Mouse (Mus musculus) stomach, postnatal 0 days (tissue): ENCODE measurements around the gene Tpst1. TPM values are rescaled to one million over a fixed set of nuclear protein-coding genes. Genes with fewer than 3 reads are reported as not detected.

ENCODE experiments used
- ATAC-seq: fragments of 200-750 bp; cut with Nextera tagmentation; 2 replicates; pipeline ENCODE4 v1.8.0; 2017; ENCODE audit not compliant: low FRiP score, low TSS enrichment
- DNase-seq: peaks from one replicate; pipeline ENCODE4 v3.0.0-alpha.2; 2016; ENCODE audit warnings: low spot score
- H3K27ac ChIP-seq: fragments of 300-500 bp; sonication (generic); replicated peaks from 2 replicates; pipeline ENCODE4 v1.5.1; 2014; ENCODE audit warnings: mild to moderate bottlenecking, control low read depth
- H3K27me3 ChIP-seq: fragments of 300-500 bp; sonication (generic); 2 replicates; pipeline ENCODE4 v1.6.1; 2014; ENCODE audit warnings: low read length; ENCODE audit not compliant: control insufficient read depth, insufficient read depth
- H3K36me3 ChIP-seq: fragments of 300-500 bp; sonication (generic); 2 replicates; pipeline ENCODE4 v1.6.1; 2014; ENCODE audit warnings: low read length, mixed read lengths; ENCODE audit not compliant: control insufficient read depth, insufficient read depth
- H3K4me1 ChIP-seq: fragments of 300-500 bp; sonication (generic); replicated peaks from 2 replicates; pipeline ENCODE4 v1.6.1; 2014; ENCODE audit warnings: antibody characterized with exemption; ENCODE audit not compliant: control insufficient read depth, insufficient read depth
- H3K4me2 ChIP-seq: fragments of 300-500 bp; sonication (generic); replicated peaks from 2 replicates; pipeline ENCODE4 v1.6.1; 2014; ENCODE audit warnings: low read depth, mild to moderate bottlenecking, control low read depth, moderate library complexity
- H3K4me3 ChIP-seq: fragments of 300-500 bp; sonication (generic); 2 replicates; pipeline ENCODE4 v1.5.1; 2014; ENCODE audit warnings: low read depth, low read length, control low read depth
- H3K9ac ChIP-seq: fragments of 300-500 bp; sonication (generic); 2 replicates; pipeline ENCODE4 v1.6.1; 2014; ENCODE audit warnings: mild to moderate bottlenecking, low read length, control low read depth, mixed read lengths
- H3K9me3 ChIP-seq: fragments of 300-500 bp; sonication (generic); 2 replicates; pipeline ENCODE4 v1.6.1; 2016; ENCODE audit warnings: low read length; ENCODE audit not compliant: control insufficient read depth
- CTCF ChIP-seq: IDR thresholded peaks from 2 replicates; pipeline ENCODE4 v1.5.1; 2016; ENCODE audit warnings: antibody characterized with exemption, low read depth, mild to moderate bottlenecking, moderate library complexity
- EP300 ChIP-seq: optimal IDR thresholded peaks from 2 replicates; pipeline ENCODE3; 2016; ENCODE audit warnings: antibody characterized with exemption
- WGBS: fragments of 180-500 bp; shearing (Covaris S2); extraction: QIAGEN DNeasy Blood & Tissue Kit; methylation state at CpG from one replicate; pipeline ENCODE4 v1.1.7; 2014; 5-methylcytosine and 5-hydroxymethylcytosine counted together
- polyA plus RNA-seq: library from polyadenylated mRNA; unstranded; fragments of >200 nt; fragmentation: Nextera tagmentation; extraction: Ambion mirVana; gene quantifications from 2 replicates; pipeline ENCODE4 v1.2.1, GENCODE M21; 2015

Tpst1 gene
- polyA plus RNA-seq, 1 experiment from 2014 or later, result 44.5 TPM

GRCm38 (mm10) chr5:130117932-130118331, 44.8 kb downstream of the Tpst1 start:
- Histone ChIP-seq H3K4me3 (no peak overlapping the region), H3K27ac (0 out of 2 replicates have a peak overlapping the region, but pooled peaks have one; percentile 2), H3K27me3 (no peaks in the 10 kb centered on the region), H3K4me2 (no peak overlapping the region), H3K9me3 (no peaks in the 10 kb centered on the region), H3K9ac (no peak overlapping the region), H3K4me1 (peaks cover 3% of the 10 kb centered on the region; the same call in 1 of the 2 replicates), H3K36me3 (no peaks in the 10 kb centered on the region)
- ATAC-seq (no peak), DNase-seq (no peak)
- no peak for TF ChIP-seq EP300
- TF ChIP-seq CTCF, result no peak
- 52% methylated on average over 6 of the region's 6 CpGs for WGBS

- 44% methylated on average over 3 of the region's 3 CpGs for WGBS
- Histone ChIP-seq H3K36me3 (no peaks in the 10 kb centered on the region), H3K9ac (no peak overlapping the region), H3K9me3 (no peaks in the 10 kb centered on the region), H3K4me2 (no peak overlapping the region), H3K27ac (peak overlapping the region; percentile 74), H3K4me1 (peaks cover 3% of the 10 kb centered on the region; the same call in 1 of the 2 replicates), H3K27me3 (no peaks in the 10 kb centered on the region), H3K4me3 (no peak overlapping the region)
- ATAC-seq (no peak), DNase-seq (no peak)
- TF ChIP-seq EP300, result no peak
- no peak for TF ChIP-seq CTCF
Observed at GRCm38 (mm10) chr5:130119236-130119635, 46.1 kb downstream of the Tpst1 start.

GRCm38 (mm10) chr5:130120070-130120736, 47.1 kb downstream of the Tpst1 start:
- no peaks in the 10 kb centered on the region for H3K9me3 ChIP-seq
- DNase-seq (no peak), ATAC-seq (no peak; the same call in 1 of the 2 replicates)
- WGBS, result 76% methylated on average over 12 of the region's 12 CpGs
- no peak overlapping the region for H3K9ac ChIP-seq
- no peaks in the 10 kb centered on the region for H3K36me3 ChIP-seq
- no peak overlapping the region for H3K4me3 ChIP-seq
- H3K27me3 ChIP-seq, result no peaks in the 10 kb centered on the region
- peak overlapping the region; percentile 30; the same call in 1 of the 2 replicates for H3K27ac ChIP-seq
- TF ChIP-seq CTCF, result no peak
- no peak for TF ChIP-seq EP300
- H3K4me2 ChIP-seq, result no peak overlapping the region
- peaks cover 3% of the 10 kb centered on the region; the same call in 1 of the 2 replicates for H3K4me1 ChIP-seq

- TF ChIP-seq EP300 (no peak), CTCF (no peak)
- 40% methylated on average over 6 of the region's 6 CpGs for WGBS
- Histone ChIP-seq H3K4me3 (no peak overlapping the region), H3K4me1 (peaks cover 3% of the 10 kb centered on the region; the same call in 1 of the 2 replicates), H3K27me3 (no peaks in the 10 kb centered on the region), H3K9me3 (no peaks in the 10 kb centered on the region), H3K36me3 (no peaks in the 10 kb centered on the region), H3K27ac (0 out of 2 replicates have a peak overlapping the region, but pooled peaks have one; percentile 40), H3K4me2 (no peak overlapping the region), H3K9ac (no peak overlapping the region)
- DNase-seq (peak; percentile 46), ATAC-seq (peak; percentile 78)
Observed at GRCm38 (mm10) chr5:130120904-130121303, 47.8 kb downstream of the Tpst1 start.

GRCm38 (mm10) chr5:130122355-130122754, 49.2 kb downstream of the Tpst1 start:
- Histone ChIP-seq H3K9me3 (no peaks in the 10 kb centered on the region), H3K36me3 (no peaks in the 10 kb centered on the region), H3K27me3 (no peaks in the 10 kb centered on the region), H3K4me3 (no peak overlapping the region), H3K27ac (no peak overlapping the region), H3K9ac (no peak overlapping the region), H3K4me1 (peaks cover 3% of the 10 kb centered on the region; the same call in 1 of the 2 replicates), H3K4me2 (no peak overlapping the region)
- 90% methylated on average over 2 of the region's 2 CpGs for WGBS
- DNase-seq (no peak), ATAC-seq (no peak)
- no peak for TF ChIP-seq CTCF
- TF ChIP-seq EP300, result no peak

GRCm38 (mm10) chr5:130124271-130124670, 51.1 kb downstream of the Tpst1 start:
- no peak for ATAC-seq
- no peak for DNase-seq

More at GRCm38 (mm10) chr5:130124271-130124670, 51.1 kb downstream of the Tpst1 start:
- Histone ChIP-seq H3K27ac (no peak overlapping the region), H3K27me3 (no peaks in the 10 kb centered on the region), H3K4me3 (no peak overlapping the region), H3K9me3 (no peaks in the 10 kb centered on the region), H3K4me1 (no peaks in the 10 kb centered on the region), H3K9ac (no peak overlapping the region), H3K4me2 (no peak overlapping the region), H3K36me3 (no peaks in the 10 kb centered on the region)
- WGBS, result 78% methylated on average over 5 of the region's 5 CpGs
- TF ChIP-seq CTCF (no peak), EP300 (no peak)
